Mouse (Mus musculus) neural tube, postnatal 0 days (tissue): ENCODE results near the gene Anapc16. TPM values are rescaled to one million over a fixed set of nuclear protein-coding genes. Genes with fewer than 3 reads are reported as not detected.

ENCODE experiments used
- polyA plus RNA-seq: library from polyadenylated mRNA; unstranded; fragments of >200 nt; fragmentation: Nextera tagmentation; extraction: Ambion mirVana; gene quantifications from 2 replicates; pipeline ENCODE4 v1.2.1, GENCODE M21; 2015

Gene Anapc16
- 112 and 130 TPM in 2 replicates for polyA plus RNA-seq

GRCm38 (mm10) chr10:60002673-60003212, at the start of gene Anapc16, which contains the start of gene Ascc1:
Gene Anapc16, minus strand, starts transcription at chr10:60003135.
Gene Ascc1, plus strand, starts transcription at chr10:60002805.

GRCm38 (mm10) chr10:59951211-59952151, 51.5 kb downstream of the Anapc16 start, which contains the start of gene Ddit4:
Gene Ddit4, minus strand, starts transcription at chr10:59951834.

Other genes starting within 250 kb of the Anapc16 start
- gene Dnajb12, start 123.6 kb downstream of the Anapc16 start, polyA plus RNA-seq = 21.4 and 25.7 TPM in 2 replicates
- 74.7 and 80.1 TPM in 2 replicates for gene Ddit4, start 51.3 kb downstream of the Anapc16 start, polyA plus RNA-seq
- 39.7 and 44.3 TPM in 2 replicates for gene Ascc1, start 330 bp downstream of the Anapc16 start, polyA plus RNA-seq
- gene Spock2, start 103.1 kb upstream of the Anapc16 start, polyA plus RNA-seq = 100.0 and 128 TPM in 2 replicates
- gene Chst3, start 216.1 kb upstream of the Anapc16 start, polyA plus RNA-seq = 1.6 and 1.7 TPM in 2 replicates